Mouse (Mus musculus) stomach, embryonic 15.5 days (tissue): ENCODE results near the gene Sds. TPM values are rescaled to one million over a fixed set of nuclear protein-coding genes. Genes with fewer than 3 reads are reported as not detected.

Source experiments
- ATAC-seq: fragments of 200-750 bp; cut with Nextera tagmentation; 2 replicates; pipeline ENCODE4 v1.8.0; 2017; ENCODE audit warnings: low read depth, moderate number of reproducible peaks, moderate TSS enrichment; ENCODE audit not compliant: insufficient read depth, low FRiP score
- H3K27ac ChIP-seq: fragments of 300-500 bp; sonication (generic); 2 replicates; pipeline ENCODE4 v1.5.1; 2015; ENCODE audit warnings: mild to moderate bottlenecking, inconsistent platforms
- H3K27me3 ChIP-seq: fragments of 300-500 bp; sonication (generic); replicated peaks from 2 replicates; pipeline ENCODE4 v1.6.1; 2015; ENCODE audit warnings: inconsistent platforms
- H3K36me3 ChIP-seq: fragments of 300-500 bp; sonication (generic); 2 replicates; pipeline ENCODE4 v1.6.1; 2015; ENCODE audit warnings: inconsistent platforms
- H3K4me1 ChIP-seq: fragments of 300-500 bp; sonication (generic); 2 replicates; pipeline ENCODE4 v1.6.1; 2015; ENCODE audit warnings: inconsistent platforms
- H3K4me2 ChIP-seq: fragments of 300-500 bp; sonication (generic); 2 replicates; pipeline ENCODE4 v1.6.1; 2015; ENCODE audit warnings: mild to moderate bottlenecking, inconsistent platforms
- H3K4me3 ChIP-seq: fragments of 300-500 bp; sonication (generic); replicated peaks from 2 replicates; pipeline ENCODE4 v1.5.1; 2015; ENCODE audit warnings: inconsistent platforms
- H3K9ac ChIP-seq: fragments of 300-500 bp; sonication (generic); 2 replicates; pipeline ENCODE4 v1.6.1; 2015; ENCODE audit warnings: inconsistent platforms
- H3K9me3 ChIP-seq: fragments of 300-500 bp; sonication (generic); 2 replicates; pipeline ENCODE4 v1.6.1; 2016; ENCODE audit warnings: inconsistent platforms
- WGBS: fragments of 180-500 bp; shearing (Covaris S2); methylation state at CpG from one replicate; pipeline ENCODE4 v1.1.7; 2015; 5-methylcytosine and 5-hydroxymethylcytosine counted together
- polyA plus RNA-seq: library from polyadenylated mRNA; unstranded; fragments of >200 nt; fragmentation: Nextera tagmentation; extraction: Ambion mirVana; gene quantifications from 2 replicates; pipeline ENCODE4 v1.2.1, GENCODE M21; 2015

Gene Sds
- polyA plus RNA-seq, 1 experiment from 2014 or later, result 0.36 TPM

- Histone ChIP-seq H3K9ac (no peak overlapping the region), H3K36me3 (peaks cover 8% of the 10 kb centered on the region; the same call in 1 of the 2 replicates), H3K27me3 (no peaks in the 10 kb centered on the region), H3K9me3 (no peaks in the 10 kb centered on the region), H3K4me3 (no peak overlapping the region), H3K27ac (no peak overlapping the region), H3K4me1 (no peaks in the 10 kb centered on the region), H3K4me2 (no peak overlapping the region)
- ATAC-seq, result no peak
- 41% methylated on average over 5 of the region's 5 CpGs for WGBS
Observed at GRCm38 (mm10) chr5:120525737-120526136, 49.4 kb downstream of the Sds start.

DNA sequence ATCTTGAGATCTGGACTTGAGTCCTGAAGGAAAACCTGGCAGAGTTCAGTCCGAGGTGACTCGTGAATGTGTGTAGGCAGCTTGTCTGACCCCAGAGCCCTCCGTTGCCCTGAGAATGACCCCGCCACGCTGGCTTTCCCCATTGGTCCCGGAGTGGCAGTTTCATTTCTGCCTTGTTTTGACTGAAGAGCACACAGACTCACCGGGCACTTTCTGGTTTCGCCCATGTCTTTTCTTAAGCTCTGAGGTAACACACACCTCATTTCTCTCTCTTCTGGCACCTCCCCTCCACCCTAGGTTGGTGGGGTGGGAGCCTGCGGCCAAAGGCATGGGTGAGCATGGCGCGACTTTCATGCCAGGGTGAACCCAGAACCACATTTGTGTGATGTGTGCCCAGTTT is 50.0 kb downstream of the Sds start:
- H3K4me3 ChIP-seq, result no peak overlapping the region
- WGBS, result 60% methylated on average over 11 of the region's 11 CpGs
- H3K4me2 ChIP-seq, result no peak overlapping the region
- no peaks in the 10 kb centered on the region for H3K9me3 ChIP-seq
- no peak overlapping the region for H3K9ac ChIP-seq
- H3K27me3 ChIP-seq, result no peaks in the 10 kb centered on the region
- H3K27ac ChIP-seq, result no peak overlapping the region
- H3K4me1 ChIP-seq, result no peaks in the 10 kb centered on the region
- peaks cover 8% of the 10 kb centered on the region; the same call in 1 of the 2 replicates for H3K36me3 ChIP-seq
- ATAC-seq, result no peak

DNA sequence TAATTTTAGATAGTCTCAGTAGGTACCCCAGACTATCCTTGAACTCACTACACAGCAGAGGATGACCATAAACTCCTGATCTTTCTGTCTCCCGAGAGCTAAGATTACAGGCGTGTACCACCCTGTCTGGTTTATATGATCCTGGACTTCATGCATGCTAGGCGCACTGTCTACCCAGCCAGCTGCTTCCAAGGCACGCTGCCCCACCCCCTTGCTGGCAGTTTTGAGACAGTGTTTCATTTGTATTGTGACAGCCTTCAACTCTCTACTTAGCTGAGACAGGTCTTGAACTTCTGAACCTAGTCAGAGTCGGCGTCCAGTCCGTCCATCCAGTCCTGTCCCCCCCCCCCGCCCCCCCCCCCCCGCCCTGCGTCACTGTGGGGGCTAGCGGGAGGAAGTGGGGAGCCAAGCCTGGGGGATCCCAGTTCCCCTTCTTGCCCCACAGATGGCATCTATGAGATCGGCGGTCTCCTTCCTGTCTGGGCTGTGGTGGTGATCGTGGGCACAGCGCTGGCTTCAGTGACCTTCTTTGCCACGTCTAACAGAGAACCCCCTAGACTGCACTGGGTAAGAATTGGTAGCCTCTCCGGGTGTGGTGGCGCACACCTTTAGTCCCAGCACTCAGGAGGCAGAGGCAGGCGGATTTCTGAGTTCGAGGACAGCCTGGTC is 51.1 kb downstream of the Sds start:
- WGBS, result 80% methylated on average over 16 of the region's 20 CpGs
- Histone ChIP-seq H3K27ac (no peak overlapping the region), H3K4me2 (no peak overlapping the region), H3K27me3 (no peaks in the 10 kb centered on the region), H3K9ac (no peak overlapping the region), H3K4me3 (no peak overlapping the region), H3K4me1 (no peaks in the 10 kb centered on the region), H3K9me3 (no peaks in the 10 kb centered on the region), H3K36me3 (peaks cover 2% of the 10 kb centered on the region; the same call in 1 of the 2 replicates)
- no peak for ATAC-seq

DNA sequence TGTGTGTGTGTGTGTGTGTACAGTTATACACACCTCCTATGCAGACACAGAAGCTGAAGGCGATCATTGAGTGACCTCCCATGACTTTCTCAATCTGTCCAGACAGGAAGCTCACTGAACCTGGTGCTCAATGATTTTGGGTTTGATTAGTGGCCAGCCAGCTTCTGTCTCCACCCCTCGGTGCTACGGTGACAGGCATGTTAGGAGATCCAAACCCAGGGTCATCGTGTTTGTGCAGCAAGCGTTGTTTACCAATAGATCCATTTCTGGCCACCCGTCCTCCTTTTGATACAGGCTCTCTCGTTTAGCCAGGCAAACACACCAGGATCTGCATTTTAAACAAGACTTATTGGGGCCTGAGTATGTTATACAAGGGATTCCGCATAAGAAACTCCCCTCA is 55.3 kb downstream of the Sds start:
- H3K27ac ChIP-seq, result no peak overlapping the region; the same call in 1 of the 2 replicates
- H3K27me3 ChIP-seq, result no peaks in the 10 kb centered on the region
- peaks cover 14% of the 10 kb centered on the region; the same call in 1 of the 2 replicates for H3K4me1 ChIP-seq
- no peak overlapping the region for H3K9ac ChIP-seq
- H3K9me3 ChIP-seq, result no peaks in the 10 kb centered on the region
- ATAC-seq, result no peak
- WGBS, result 75% methylated on average over 8 of the region's 8 CpGs
- no peak overlapping the region for H3K4me2 ChIP-seq
- no peaks in the 10 kb centered on the region for H3K36me3 ChIP-seq
- H3K4me3 ChIP-seq, result no peak overlapping the region

Other genes with a start within 250 kb of the Sds start
- 0.14 and 0.17 TPM in 2 replicates for gene Lhx5, start 44.8 kb upstream of the Sds start, polyA plus RNA-seq
- 15.9 and 19.4 TPM in 2 replicates for gene Sdsl, start 3.7 kb upstream of the Sds start, polyA plus RNA-seq
- 51.5 and 53.5 TPM in 2 replicates for gene Plbd2, start 27.1 kb downstream of the Sds start, polyA plus RNA-seq
- 6.2 and 8.3 TPM in 2 replicates for gene Slc8b1, start 34.6 kb downstream of the Sds start, polyA plus RNA-seq
- 25.5 and 25.7 TPM in 2 replicates for gene Tpcn1, start 112.1 kb downstream of the Sds start, polyA plus RNA-seq
- 0.40 and 0.69 TPM in 2 replicates for gene Iqcd, start 112.5 kb downstream of the Sds start, polyA plus RNA-seq
- gene Rita1, start 136.1 kb downstream of the Sds start, polyA plus RNA-seq, result 10.4 and 11.4 TPM in 2 replicates
- 41.8 and 44.9 TPM in 2 replicates for gene Ddx54, start 136.2 kb downstream of the Sds start, polyA plus RNA-seq
- not detected in 2 replicates for gene Cfap73, start 157.7 kb downstream of the Sds start, polyA plus RNA-seq
- 0.34 and 0.54 TPM in 2 replicates for gene Rasal1, start 172.3 kb downstream of the Sds start, polyA plus RNA-seq
- 5.2 and 5.6 TPM in 2 replicates for gene Dtx1, start 235.4 kb downstream of the Sds start, polyA plus RNA-seq